Mouse (Mus musculus): ENCODE results near the gene Nfx1. TPM values are rescaled to one million over a fixed set of nuclear protein-coding genes. Genes with fewer than 3 reads are reported as not detected.

The Nfx1 gene
- 92.6 TPM for total RNA-seq (2023)

GRCm38 (mm10) chr4:40970842-40971701 is at the start of gene Nfx1:
Gene Nfx1, plus strand, starts transcription at chr4:40970906.

GRCm38 (mm10) chr4:40948160-40948708 is 22.5 kb upstream of the Nfx1 start, which contains the start of the genes Bag1 and Chmp5:
Gene Bag1, minus strand, starts transcription at chr4:40948294.
Gene Chmp5, plus strand, starts transcription at chr4:40948407.

GRCm38 (mm10) chr4:41047524-41048271 is 77.0 kb downstream of the Nfx1 start, which contains the start of gene Aqp7:
Gene Aqp7, minus strand, starts transcription at chr4:41048139.

Other genes with a start within 250 kb of the Nfx1 start
- 496 TPM for gene Dnaja1, start 248.8 kb upstream of the Nfx1 start, total RNA-seq (2023)
- 68.1 TPM for gene Smu1, start 213.0 kb upstream of the Nfx1 start, total RNA-seq (2023)
- gene B4galt1, start 116.9 kb upstream of the Nfx1 start, total RNA-seq (2023): 90.0 TPM
- not detected for gene Spink4, start 50.9 kb upstream of the Nfx1 start, total RNA-seq (2023)
- gene Bag1, start 22.6 kb upstream of the Nfx1 start, total RNA-seq (2023): 77.5 TPM
- gene Chmp5, start 22.5 kb upstream of the Nfx1 start, total RNA-seq (2023): 22.7 TPM
- not detected for gene Aqp7, start 77.2 kb downstream of the Nfx1 start, total RNA-seq (2023)
- gene Aqp3, start 127.3 kb downstream of the Nfx1 start, total RNA-seq (2023): 36.0 TPM
- 64.9 TPM for gene Nol6, start 153.5 kb downstream of the Nfx1 start, total RNA-seq (2023)
- 62.4 TPM for gene Ube2r2, start 164.8 kb downstream of the Nfx1 start, total RNA-seq (2023)

All from CD4-positive naive resting alpha-beta T cell, adult 76 days (primary cell).